Mouse (Mus musculus): ENCODE measurements around the gene Armc3.
A peak's percentile ranks its signal among the peaks of the same experiment; 100 is the strongest.
"Not testable (repeated sequence)": the region's sequence is repeated elsewhere in the genome, so short reads cannot be mapped to it uniquely, and the experiment has no call there.

Armc3 gene

DNA sequence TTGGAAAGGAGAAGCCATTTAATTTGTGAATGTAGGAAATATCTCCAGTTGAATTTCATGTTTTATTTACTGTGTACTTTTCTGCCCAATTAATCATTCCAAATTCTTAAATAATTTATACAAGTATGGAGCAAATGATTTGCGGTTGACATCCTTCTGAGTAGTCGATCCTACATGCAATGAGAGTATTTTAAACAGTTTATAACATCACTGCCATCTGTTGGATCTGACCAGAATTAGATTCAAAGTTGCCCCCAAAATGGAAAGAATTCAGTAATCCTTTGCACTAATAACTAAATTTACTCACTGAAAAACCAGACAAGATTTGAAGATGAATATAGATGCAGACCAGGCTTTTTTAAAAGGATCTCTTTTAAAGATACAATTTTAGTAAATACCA, 75.5 kb downstream of the Armc3 start:
- DNase-seq (ENCODE audit: low spot score) = no peak

DNA sequence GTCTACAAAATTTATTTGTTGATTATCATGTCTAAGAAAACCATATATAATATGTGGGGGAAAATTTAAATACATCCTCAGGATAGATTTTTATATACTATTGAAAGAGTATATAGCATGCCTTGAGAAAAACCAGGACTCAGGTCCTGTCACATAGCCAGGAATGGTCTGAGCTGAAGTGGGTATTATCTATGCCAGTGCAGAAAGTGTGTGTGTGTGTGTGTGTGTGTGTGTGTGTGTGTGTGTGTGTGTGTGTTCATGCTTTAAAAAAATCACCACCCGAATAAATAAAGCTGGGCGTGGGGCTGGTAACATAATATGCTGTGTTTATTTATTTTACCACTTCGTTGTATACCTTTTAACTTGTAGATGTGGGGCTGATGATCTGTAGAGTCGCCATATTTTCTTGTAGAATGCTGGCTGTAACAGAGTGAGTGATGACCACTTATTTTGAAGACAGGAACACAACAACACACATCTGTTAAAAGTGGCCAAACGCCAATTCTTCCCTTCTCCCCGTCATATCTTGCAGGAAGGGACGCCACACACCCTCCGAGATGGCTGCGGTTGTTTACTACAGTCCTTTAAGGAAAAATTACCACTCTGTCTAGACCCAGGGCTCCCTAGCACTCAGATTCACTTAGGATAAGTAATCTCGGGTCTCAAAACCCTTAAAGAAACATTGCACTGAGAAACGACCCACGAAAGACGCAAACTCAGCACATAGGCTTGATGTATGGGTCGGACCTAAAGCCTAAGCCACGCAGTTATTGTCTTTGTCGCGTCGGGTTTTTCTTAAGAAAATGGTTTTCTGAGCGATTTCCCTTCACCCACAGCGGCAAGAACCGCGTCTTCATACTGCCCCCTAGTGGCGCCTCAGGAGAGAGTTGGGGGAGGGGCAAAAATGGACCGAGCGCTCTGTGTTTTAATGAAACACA, 76.8 kb downstream of the Armc3 start:
- DNase-seq (ENCODE audit: low spot score) = peak; percentile 87

DNA sequence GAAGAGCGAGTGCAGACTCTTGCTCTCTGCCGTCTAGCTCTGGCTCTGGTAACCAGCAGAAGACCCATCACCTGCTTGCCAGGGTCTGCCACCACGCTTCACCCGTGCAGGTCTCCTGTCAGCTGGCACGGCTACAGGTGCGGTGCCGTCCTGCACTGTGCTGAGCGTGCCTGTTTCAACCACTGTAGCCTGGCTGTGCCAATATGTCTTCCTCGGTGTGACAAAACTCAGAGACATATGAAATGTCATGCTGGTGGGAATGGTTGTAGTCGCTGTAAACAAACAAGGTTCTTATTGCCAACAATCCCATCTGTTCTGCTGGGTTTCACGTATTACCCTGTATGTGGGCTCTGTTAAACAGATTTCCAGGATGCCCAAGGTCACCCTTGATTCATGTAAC, 81.2 kb downstream of the Armc3 start:
- no peak for DNase-seq (ENCODE audit: low spot score)

DNA sequence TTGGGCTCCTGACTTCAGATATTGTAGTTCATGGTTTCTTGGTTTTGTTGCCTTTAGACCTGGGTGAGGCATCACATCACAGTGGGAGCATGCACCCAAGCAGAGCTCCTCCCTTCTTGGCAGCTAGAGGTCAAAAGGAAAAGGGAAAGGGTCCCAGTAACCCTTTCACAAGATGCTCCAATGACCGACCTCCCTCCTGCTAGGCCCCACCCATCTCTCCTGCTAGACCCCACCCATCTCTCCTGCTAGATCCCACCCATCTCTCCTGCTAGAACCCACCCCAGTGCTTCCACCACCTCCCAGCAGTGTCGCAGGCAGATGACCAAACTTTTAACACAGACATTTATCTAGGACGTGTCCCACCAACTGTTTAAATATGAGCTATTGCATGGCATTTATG, 93.3 kb downstream of the Armc3 start:
- no peak for DNase-seq (ENCODE audit: low spot score)

DNA sequence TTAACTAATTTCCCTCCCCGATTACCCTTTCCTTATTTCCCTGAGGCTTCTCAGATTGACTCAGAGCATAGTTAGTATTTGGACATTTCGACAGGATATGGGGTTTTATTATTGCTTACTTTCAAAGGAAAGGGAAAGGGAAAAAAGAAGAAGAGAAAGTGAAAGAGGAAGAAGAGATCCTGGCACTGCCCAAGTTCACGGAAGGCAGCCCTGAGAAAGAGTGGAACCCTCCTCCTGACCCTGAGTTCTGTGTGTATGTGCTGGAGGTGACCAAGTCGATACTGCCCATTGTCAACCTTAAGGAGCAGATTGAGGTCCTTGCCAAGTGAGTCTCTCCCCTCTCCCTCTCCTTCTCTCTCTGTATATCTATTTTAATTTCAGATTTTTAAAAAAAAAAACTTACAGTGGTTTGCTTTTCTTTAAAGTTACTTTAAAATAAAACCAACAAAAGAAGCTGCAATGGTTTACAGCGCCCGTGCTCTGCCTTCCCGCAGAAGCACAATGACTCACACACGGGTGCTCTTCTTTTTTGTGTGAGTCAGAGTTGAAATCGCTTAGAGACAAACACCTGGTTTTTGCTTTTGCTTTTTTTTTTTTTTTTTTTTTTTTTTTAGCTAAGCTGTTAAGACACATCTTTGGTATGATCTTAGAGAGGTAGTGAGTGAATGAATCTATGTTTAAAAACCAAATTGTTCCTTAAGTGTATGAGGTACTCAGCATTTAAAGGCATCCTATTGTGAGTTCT, 101.4 kb downstream of the Armc3 start:
- no peak for DNase-seq (ENCODE audit: low spot score)

DNA sequence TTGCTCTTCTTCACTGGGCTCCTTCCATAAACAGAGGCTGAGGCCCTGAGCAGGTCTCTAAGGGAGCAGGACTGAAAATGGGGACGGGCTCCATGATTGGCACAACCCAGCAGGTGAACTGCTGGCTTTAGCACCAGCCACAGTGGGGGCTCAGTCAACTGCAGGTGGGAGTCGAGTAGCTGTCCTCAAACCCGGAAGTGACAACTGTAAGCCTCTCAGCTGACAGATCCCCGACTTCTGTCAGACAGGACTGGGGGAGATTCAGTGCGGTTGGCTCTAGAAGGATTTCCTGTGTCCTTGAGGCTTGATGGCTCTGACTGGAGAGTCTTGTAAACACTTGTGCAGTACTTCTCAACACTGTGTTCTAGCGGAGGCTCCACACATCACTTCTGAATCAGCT, 102.1 kb downstream of the Armc3 start:
- no peak for DNase-seq (ENCODE audit: low spot score)

DNA sequence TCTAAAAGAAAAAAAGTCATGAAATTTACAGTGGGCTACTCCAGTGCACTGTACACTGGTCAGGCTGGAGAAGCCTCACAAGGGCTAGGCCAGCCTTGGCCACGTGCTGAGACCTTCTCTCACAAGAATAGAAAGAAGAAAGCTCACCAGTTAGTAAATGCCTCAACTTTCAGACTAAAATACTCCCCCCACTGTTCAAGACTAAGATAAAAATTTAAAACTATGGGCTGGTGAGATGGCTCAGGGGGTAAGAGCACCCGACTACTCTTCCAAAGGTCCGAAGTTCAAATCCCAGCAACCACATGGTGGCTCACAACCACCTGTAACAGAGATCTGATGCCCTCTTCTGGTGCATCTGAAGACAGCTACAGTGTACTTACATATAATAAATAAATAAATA, 104.0 kb downstream of the Armc3 start:
- DNase-seq (ENCODE audit: low spot score) = not testable (repeated sequence)

DNA sequence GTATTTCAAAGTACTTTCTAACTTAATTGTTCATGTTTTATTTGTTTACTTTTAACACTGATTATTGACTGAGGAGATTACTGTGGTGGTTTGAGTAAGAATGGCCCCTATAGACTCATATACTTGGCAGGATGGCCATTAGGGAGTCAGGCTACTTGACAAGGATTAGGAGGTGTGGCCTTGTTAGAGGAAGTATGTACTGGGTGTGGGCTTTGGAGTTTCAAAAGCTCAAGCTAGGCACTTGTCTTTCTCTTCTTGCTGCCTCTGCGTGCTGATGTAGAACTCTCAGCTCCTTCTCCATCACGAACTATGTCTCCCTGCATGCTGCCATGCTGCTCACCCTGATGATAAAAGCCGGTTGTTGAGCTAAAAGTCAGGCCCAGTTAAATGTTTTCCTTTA, 111.4 kb downstream of the Armc3 start:
- no peak for DNase-seq (ENCODE audit: low spot score)

DNA sequence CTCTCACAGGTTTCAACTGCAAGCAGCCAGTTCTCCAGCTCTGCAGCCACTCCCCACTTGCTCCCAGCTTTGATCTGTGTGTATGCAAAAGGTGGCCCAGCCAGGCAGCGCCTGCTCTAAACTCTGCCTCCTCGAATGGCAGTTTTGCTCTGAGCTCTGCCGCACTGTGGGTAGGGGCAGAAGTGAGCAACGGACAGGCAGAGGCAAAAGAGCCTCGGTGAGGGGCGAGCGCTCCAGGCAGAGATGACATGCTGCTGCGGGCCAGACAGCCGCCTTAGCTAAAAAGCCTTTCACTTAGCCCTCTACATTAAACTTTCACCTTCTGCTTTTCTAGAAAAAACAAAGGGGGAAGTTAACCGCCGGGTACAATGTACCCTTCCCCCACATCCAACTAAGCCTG, 117.0 kb downstream of the Armc3 start:
- no peak for DNase-seq (ENCODE audit: low spot score)

DNA sequence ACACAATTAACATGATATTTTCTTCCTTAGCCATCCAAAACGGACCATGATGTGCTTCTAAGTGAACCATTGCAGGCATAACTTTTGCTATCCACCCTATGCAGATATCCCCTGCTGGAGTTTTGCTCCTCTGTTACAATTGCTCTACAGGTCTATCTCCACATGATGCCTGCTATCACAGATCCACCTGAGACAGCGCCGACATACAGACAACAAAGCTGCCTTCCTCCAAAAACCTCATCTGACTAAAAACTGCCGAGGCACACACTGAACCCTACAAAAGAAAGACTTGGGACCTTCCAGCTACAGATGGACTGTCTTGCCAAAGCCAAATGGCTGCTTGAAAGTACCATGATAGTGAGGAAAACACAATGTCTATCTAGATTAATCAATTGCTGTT, 117.6 kb downstream of the Armc3 start:
- DNase-seq (ENCODE audit: low spot score) = no peak

DNA sequence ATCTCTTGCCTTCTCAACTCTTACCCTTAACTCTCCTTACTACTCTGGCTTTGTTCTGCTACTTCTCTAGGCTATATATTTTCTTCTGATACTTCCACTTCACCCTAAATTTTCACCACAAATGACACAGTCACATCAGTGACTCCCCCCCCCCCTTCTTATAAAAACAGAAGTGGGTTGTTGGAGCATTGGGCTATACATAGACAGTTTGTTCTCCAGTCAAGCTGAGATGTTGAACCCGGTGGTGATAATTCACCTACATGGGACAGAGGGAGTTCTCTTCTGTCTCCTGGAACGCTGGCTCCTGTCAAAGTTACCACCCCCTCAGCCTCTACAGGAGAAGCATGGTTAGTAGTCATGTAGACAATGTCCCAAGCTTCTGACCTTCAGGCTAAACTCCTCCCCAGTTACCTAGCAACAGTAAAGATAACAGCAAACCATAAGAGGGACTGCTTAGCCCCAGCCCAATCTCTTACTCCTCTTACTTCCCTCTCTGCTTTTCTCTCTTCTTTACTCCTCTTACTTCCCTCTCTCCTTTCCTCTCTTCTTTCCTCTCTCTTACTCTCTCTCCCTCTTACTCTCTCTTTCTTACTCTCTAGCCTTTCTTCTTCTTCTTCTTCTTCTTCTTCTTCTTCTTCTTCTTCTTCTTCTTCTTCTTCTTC, 118.2 kb downstream of the Armc3 start:
- not testable (repeated sequence) for DNase-seq (ENCODE audit: low spot score)

DNA sequence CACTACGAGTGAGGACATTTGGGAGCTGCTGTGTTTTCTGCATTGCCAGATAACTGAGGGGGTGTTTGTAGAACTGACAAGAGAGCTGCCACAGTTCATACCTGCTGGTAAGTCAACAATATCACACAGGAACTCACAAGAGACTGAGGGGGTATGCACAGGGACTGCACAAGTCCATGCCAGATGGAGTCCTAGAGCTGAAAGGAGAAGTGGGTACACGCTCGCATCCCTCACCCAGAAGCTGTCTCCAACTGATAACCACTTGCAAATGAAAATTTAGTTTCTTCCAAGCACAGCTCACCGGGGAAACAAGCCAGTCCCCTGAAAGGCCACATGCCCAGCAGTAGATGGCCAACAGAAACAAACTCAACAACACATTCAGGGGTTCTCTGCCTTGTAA, 119.4 kb downstream of the Armc3 start:
- no peak for DNase-seq (ENCODE audit: low spot score)

DNA sequence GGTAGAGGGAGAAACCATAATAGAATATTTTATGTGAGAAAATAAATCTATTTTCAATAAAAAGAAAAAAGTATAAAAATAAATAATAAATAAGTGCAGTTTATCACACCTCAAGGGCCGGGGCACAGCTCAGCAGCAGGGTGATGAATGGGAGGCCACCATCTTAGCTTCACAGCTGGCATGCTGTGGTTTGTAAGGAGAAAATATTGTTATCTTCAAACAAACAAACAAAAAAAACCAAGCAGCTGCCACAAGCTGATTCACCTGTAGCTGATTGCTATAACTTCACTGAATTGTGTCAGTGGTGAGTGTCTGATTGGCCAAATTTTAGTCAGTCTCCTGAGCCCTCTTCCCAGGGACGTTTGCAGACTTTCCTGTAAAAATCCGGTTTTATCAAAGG, 120.2 kb downstream of the Armc3 start:
- DNase-seq (ENCODE audit: low spot score) = no peak

DNA sequence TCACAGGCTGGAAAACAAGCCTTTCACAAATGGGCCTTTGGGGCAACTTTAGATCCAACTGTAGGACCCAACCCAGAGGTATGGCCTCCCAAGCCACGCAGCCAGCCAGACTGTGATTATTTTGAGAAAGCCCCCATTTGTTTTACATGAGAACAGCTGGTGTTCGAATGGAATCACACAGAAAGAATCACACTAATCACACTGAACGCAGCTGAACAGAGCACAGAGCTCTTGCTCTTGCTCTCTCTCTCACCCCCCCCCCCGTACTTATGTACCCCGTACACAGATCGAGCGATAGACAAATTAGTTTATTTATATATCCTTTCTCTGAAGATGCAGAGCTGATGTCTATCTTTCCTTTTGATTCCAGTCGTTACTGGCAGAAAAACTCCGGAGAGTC, 123.3 kb downstream of the Armc3 start:
- no peak for DNase-seq (ENCODE audit: low spot score)

DNA sequence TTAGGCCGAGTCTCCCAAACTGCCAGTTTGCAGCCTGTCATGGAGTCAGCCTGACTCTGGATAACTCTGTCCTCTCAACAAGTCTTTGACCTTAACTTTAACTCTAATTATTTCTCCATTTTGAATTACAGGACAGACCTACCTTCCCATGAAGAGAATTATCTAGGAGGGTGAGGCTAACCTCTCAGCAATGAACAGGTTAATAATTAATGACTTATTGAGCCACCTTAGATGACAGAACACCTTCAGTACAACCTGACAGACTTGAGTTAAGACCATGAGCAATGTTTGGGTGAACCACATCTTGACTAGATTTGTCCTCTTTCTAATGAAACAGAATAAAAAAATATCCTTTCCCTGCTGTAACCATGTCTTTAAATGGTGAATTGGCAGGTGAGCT, 127.3 kb downstream of the Armc3 start:
- DNase-seq (ENCODE audit: low spot score) = no peak

DNA sequence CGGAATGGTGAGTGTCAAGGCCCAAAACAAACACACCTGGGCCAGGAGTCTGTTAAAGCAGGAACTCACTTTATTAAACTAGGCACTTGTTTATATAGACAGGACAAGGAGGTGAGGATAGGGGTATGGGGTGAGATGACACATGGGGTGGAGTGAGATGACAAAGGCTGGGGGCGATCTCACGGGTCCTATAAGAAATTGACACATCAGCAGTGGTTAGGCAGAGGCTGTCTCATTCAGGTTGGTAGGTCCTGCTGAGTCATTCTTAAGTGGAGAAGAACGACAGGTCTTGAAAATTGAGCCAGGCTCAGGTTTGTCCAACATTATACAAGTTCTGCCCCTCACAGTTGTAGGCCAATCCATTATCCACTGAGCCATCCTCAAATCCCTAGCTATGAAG, 128.7 kb downstream of the Armc3 start:
- no peak for DNase-seq (ENCODE audit: low spot score)

DNA sequence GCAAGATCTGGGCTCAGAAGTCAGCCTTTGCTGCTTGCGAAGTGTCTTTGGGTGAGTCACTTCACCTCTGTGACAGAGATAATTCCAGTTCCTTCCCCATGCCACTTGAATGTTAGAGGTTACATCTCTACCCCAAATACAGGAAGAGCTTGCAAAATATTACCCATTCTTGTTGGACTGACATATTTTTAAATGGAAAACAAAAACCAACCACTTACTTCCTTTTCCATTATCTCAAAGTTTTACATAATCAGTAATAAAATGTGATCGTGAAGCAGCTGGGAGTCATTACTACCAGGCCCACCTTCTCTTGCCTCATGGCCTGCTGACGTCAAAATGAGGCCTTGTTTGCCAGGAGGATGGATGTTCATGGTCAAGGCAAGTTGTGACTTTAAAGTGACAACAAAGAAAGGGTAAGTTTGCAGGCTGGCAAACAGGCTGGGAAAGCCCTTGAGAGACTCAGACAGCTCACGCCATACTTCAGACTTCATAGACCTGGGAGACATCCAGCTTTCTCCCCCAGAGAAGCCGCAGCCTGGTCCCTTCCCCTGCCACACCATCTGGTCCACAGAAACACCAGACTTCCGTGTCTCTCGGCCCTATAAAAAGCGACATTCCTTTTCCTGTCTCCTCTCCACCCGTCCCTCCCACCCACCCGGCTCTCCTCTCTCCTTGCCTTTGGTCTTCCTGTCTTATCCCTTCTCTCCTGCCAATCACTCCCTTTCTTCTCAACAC, 145.0 kb downstream of the Armc3 start:
- no peak for DNase-seq (ENCODE audit: low spot score)

DNA sequence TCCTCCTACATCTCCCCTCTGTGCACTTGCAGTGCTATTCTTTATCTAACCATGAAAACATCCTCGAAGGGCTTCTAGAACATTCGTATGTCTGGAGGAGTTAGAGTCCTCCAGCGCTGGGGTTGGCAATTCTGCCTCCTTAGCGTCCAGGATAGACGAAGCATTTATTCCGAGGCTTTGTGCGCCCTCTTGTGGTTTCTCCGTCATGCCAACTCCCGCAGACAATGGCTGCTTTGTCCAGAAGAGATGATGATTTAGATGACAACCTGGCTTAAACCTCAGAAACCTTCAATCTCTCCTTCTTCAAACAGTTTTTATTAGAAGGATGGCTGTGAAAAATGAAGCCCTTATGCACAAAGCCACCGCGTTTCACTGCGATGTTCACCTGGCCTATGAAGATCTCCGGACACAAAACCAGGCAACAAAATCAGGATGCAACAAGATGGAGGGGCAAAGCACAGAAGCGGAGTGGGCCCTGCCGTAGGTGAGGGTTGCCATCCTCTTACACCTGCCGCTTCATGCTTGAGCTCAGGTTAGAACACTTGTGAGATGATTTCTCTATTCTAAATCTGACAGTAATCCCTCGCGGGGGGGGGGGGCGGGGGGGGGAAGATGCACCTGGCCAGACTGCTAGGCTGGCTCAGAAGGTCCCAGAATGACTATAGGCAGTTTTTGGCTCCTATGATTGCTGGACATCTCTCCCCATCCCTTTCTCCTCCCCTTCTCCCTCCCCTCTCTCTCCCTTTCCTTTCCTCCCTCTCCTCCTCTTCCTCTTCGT, 145.7 kb downstream of the Armc3 start:
- DNase-seq (ENCODE audit: low spot score) = peak; percentile 94

DNA sequence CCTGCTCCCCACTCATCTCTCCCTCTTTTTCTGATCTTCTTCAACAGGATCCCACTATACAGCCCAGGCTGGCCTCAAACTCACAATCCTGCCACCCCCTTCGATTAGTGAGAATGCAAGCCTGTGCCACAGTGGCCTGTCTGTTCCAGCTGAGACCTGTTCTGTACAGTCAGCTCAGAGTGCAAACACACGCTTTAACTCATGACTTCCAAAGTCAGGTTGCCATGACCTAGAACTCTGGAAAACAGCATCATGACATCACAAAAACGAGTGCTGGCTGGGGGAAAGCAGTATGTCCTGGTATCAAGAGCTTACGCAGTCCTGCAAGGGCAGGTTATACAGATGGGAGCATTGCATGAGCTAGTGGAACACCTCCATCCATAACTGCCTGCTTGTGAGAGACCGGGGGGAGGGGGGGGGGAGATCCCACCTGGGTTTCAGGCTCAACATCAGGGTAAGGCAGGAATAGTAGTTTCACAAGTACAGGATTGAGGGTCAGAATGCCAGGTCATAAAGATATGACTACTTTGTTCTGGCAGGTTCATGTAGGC, 146.4 kb downstream of the Armc3 start:
- no peak for DNase-seq (ENCODE audit: low spot score)

DNA sequence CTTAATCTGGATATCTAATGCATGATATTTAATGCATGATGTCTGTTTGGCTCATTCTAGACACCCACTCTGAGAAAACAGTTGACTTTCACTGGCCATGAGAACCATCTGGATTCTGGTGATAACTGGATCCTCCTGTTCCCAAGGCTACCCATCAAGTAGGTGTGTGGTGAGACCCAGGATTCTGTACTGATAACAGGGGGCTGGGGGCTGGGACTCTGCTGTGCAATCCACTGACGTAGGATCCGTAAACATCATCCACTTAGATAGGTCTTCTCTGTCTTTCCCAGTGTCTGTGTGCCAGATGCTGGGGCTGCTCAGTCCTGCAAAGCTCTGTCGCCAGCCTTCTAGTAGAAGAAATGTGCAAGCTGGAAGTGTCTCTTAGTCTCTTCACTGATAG, 149.4 kb downstream of the Armc3 start:
- no peak for DNase-seq (ENCODE audit: low spot score)

DNA sequence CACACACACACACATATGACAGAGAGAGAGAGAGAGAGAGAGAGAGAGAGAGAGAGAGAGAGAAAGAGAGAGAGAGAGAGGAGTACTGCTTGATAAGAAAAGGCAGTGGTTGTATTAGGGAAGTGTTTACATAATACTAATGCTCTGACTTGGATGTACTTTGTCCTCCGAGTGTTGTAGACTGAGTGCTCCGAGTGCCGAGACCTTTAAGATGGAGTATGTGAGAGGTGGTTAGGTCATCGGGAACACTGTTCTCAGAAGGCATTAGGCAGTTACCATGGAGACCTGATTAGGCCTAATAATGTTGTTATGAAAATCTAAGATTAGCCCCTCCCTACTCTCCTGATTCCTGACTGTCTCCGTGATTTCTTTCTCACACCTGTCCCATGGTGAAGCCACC, 151.1 kb downstream of the Armc3 start:
- no peak for DNase-seq (ENCODE audit: low spot score)

All from embryo, embryonic 10 days (tissue).